Mouse (Mus musculus) splenic B cell, adult 2 months (primary cell): ENCODE data around the gene Rnf43.

Experiments used
- DNase-seq: peaks from one replicate; pipeline ENCODE4 v3.0.0-alpha.2; 2011; ENCODE audit warnings: low read depth, low spot score
- H3K27me3 ChIP-seq: 2 replicates; pipeline ENCODE4 v1.6.1; 2012; ENCODE audit warnings: mild to moderate bottlenecking, low read length, moderate library complexity, mixed read lengths; ENCODE audit not compliant: control insufficient read depth, poor library complexity, insufficient read depth, severe bottlenecking
- H3K36me3 ChIP-seq: 2 replicates; pipeline ENCODE4 v1.6.1; 2012; ENCODE audit warnings: mild to moderate bottlenecking, low read length, moderate library complexity, mixed read lengths; ENCODE audit not compliant: control insufficient read depth, poor library complexity, insufficient read depth, severe bottlenecking

Rnf43 gene

GRCm38 (mm10) chr11:87662407-87662806 lies at the start of gene Rnf43:
Rnf43 (plus strand) TSS chr11:87662722.
- Histone ChIP-seq H3K36me3 (no peaks in the 10 kb centered on the region), H3K27me3 (no peaks in the 10 kb centered on the region)
- DNase-seq = peak; percentile 95

DNA sequence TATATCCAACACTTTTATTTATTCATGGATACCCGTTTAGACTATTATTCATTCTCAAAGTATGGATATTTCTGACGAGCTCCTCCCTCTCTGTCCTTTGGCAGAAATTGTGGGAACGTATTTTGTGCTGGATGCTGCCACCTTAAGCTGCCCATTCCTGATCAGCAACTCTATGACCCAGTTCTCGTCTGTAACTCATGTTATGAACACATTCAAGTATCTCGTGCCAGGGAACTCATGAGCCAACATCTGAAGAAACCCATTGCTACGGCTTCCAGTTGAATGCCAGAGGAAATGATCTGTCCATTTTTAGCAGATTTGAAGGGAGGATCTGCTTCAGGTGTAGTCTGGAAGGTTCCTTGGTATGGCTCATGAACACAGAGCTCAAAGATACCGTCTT lies 48.5 kb upstream of the Rnf43 start:
- peaks cover 48% of the 10 kb centered on the region for H3K36me3 ChIP-seq
- no peaks in the 10 kb centered on the region for H3K27me3 ChIP-seq
- no peak for DNase-seq

- DNase-seq = no peak
- Histone ChIP-seq H3K36me3 (peaks cover 45% of the 10 kb centered on the region), H3K27me3 (no peaks in the 10 kb centered on the region)
Measured at GRCm38 (mm10) chr11:87615551-87615950, 47.0 kb upstream of the Rnf43 start.

- no peak for DNase-seq
- peaks cover 44% of the 10 kb centered on the region for H3K36me3 ChIP-seq
Measured at GRCm38 (mm10) chr11:87615952-87616351, 46.6 kb upstream of the Rnf43 start.

DNA sequence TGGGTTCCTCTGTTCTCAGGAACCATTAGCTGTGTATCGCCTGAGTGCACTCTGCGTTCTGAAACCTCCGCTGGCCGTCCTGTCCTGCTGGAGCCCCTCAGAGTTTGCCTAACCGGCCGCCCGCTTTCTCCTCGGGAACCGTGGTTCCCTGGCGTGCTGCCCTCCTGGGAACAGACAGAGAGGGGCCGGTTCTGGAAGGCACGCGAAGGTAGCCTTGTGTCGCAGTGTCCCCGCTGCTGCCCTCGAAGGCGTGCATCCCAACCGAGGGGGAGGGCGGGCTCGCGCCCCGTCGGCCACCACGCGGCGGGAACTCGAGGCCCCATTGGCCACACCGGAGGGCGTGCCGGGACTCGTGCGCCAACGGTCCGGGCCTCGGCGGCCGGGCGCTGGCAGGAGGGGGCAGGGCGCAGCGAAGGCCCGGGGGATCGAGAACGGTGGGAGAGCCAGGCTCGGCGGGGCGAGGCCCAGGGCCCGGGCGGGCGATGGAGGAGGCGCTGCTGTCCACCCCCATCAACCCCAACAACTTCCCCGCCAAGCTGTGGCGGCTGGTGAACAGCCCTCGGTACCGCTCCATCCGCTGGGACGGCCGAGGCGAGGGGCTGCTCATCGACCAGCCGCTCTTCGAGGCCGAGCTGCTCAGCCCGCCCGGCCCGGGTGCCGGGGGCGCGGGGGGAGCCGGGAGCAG lies 45.6 kb upstream of the Rnf43 start, which contains the start of gene Hsf5:
Gene Hsf5 (plus strand): TSS at position 375 of the 685 bp plus-strand sequence.
- Histone ChIP-seq H3K27me3 (no peaks in the 10 kb centered on the region), H3K36me3 (peaks cover 38% of the 10 kb centered on the region)
- no peak for DNase-seq

More at GRCm38 (mm10) chr11:87615952-87616351, 46.6 kb upstream of the Rnf43 start:
- no peaks in the 10 kb centered on the region for H3K27me3 ChIP-seq

GRCm38 (mm10) chr11:87617606-87618005 lies 44.9 kb upstream of the Rnf43 start:
- Histone ChIP-seq H3K36me3 (peaks cover 36% of the 10 kb centered on the region), H3K27me3 (no peaks in the 10 kb centered on the region)
- DNase-seq = no peak

- Histone ChIP-seq H3K36me3 (peaks cover 7% of the 10 kb centered on the region; the same call in 1 of the 2 replicates), H3K27me3 (no peaks in the 10 kb centered on the region)
- DNase-seq = no peak
Measured at GRCm38 (mm10) chr11:87623160-87623559, 39.4 kb upstream of the Rnf43 start.

DNA sequence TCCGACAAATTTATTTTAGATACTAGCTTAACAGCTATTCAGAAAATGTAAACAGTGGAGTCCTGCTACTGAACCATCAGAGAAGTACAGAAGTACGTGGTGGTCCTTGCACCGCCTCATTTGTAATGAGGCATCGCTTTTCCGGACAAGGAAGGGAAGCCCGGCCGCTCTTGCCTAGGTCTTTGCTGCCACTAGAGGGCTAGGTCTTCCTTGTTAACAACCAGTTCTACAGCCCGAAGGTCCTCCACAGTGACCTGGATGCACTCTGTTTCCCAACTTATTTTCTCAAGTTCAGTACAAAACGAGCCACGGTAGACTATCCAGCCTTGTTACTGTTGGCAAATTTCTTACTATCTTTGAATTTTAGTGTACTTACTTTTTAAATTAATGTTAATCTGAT lies 32.7 kb upstream of the Rnf43 start:
- H3K27me3 ChIP-seq = no peaks in the 10 kb centered on the region
- peak; percentile 72 for DNase-seq
- H3K36me3 ChIP-seq = no peaks in the 10 kb centered on the region

DNA sequence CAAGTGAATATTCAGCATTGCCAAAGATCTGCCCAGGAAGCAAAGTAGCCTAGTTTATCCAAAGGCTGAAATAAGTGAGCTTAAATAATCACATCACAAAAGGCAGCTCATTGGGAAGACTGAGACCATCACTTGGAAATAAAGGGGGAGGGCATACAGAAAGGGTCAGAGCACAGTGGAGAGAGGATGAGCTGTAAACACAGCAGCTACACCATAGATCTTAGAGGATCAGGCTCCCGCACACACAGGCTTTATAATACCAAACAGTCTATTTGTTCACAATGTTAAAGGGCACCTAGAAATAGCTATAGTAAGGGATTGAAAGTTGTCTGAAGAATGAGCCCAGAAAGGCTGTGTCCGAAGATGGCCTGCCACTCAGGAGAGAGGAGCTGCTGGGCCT lies 23.7 kb upstream of the Rnf43 start:
- Histone ChIP-seq H3K27me3 (no peaks in the 10 kb centered on the region), H3K36me3 (no peaks in the 10 kb centered on the region)
- no peak for DNase-seq

GRCm38 (mm10) chr11:87639206-87639605 lies 23.3 kb upstream of the Rnf43 start:
- Histone ChIP-seq H3K27me3 (no peaks in the 10 kb centered on the region), H3K36me3 (no peaks in the 10 kb centered on the region)
- peak; percentile 58 for DNase-seq

GRCm38 (mm10) chr11:87642865-87643264 lies 19.7 kb upstream of the Rnf43 start:
- Histone ChIP-seq H3K27me3 (no peaks in the 10 kb centered on the region), H3K36me3 (no peaks in the 10 kb centered on the region)
- no peak for DNase-seq

DNA sequence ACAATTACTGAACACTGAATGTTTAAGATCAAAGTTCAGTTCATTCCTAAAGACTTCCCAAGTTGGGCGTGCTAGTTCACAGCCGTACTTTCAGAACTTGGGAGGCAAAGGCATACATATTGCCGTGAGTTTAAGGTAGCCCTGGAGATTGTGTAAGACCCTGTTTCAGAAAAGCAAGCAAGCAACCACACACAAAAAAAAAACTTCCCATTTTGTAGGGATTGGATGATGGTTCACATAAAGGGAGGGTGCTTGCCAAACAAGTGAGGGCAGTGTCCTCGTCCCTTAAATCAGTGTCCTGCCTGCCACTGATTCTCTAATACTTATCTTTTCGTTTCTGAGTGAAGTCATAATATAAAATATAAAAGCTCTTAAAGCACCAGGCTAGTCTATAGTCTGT lies 7.8 kb upstream of the Rnf43 start:
- H3K27me3 ChIP-seq = no peaks in the 10 kb centered on the region
- H3K36me3 ChIP-seq = no peaks in the 10 kb centered on the region
- no peak for DNase-seq

- Histone ChIP-seq H3K27me3 (no peaks in the 10 kb centered on the region), H3K36me3 (no peaks in the 10 kb centered on the region)
- no peak for DNase-seq
Measured at GRCm38 (mm10) chr11:87659216-87659615, 3.3 kb upstream of the Rnf43 start.

GRCm38 (mm10) chr11:87662822-87663221 lies 300 bp downstream of the Rnf43 start:
- Histone ChIP-seq H3K36me3 (no peaks in the 10 kb centered on the region), H3K27me3 (no peaks in the 10 kb centered on the region)
- no peak for DNase-seq

DNA sequence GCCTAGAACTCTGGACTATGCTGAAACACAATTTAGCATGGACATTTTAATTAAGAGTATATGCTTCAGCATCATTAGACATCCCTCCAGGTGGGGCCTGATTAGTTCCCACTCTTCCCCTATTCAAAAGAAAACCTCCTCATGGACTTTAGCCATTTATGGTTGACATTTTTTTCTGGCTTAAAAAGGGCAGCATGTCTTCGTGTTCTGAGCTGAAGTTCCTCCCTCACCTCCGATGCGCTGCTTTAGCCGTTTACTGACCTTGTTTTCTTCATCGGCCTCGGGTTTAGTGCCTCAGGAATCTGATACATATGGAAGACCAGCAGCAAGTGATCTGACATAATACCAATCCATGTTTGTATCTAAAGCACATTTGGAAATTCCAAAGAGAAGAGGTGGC lies 1.4 kb downstream of the Rnf43 start:
- no peak for DNase-seq

GRCm38 (mm10) chr11:87664521-87664920 lies 2.0 kb downstream of the Rnf43 start:
- no peaks in the 10 kb centered on the region for H3K36me3 ChIP-seq
- DNase-seq = no peak
- no peaks in the 10 kb centered on the region for H3K27me3 ChIP-seq

More for the DNA sequence above, 1.4 kb downstream of the Rnf43 start:
- H3K27me3 ChIP-seq = no peaks in the 10 kb centered on the region
- H3K36me3 ChIP-seq = no peaks in the 10 kb centered on the region
